Mouse (Mus musculus): ENCODE measurements around the gene Trmt10c. TPM values are rescaled to one million over a fixed set of nuclear protein-coding genes. Genes with fewer than 3 reads are reported as not detected.
A peak's percentile ranks its signal among the peaks of the same experiment; 100 is the strongest.
"Not testable (repeated sequence)": the region's sequence is repeated elsewhere in the genome, so short reads cannot be mapped to it uniquely, and the experiment has no call there.

Gene Trmt10c
- polyA plus RNA-seq, 1 experiment = 6.5 TPM

DNA sequence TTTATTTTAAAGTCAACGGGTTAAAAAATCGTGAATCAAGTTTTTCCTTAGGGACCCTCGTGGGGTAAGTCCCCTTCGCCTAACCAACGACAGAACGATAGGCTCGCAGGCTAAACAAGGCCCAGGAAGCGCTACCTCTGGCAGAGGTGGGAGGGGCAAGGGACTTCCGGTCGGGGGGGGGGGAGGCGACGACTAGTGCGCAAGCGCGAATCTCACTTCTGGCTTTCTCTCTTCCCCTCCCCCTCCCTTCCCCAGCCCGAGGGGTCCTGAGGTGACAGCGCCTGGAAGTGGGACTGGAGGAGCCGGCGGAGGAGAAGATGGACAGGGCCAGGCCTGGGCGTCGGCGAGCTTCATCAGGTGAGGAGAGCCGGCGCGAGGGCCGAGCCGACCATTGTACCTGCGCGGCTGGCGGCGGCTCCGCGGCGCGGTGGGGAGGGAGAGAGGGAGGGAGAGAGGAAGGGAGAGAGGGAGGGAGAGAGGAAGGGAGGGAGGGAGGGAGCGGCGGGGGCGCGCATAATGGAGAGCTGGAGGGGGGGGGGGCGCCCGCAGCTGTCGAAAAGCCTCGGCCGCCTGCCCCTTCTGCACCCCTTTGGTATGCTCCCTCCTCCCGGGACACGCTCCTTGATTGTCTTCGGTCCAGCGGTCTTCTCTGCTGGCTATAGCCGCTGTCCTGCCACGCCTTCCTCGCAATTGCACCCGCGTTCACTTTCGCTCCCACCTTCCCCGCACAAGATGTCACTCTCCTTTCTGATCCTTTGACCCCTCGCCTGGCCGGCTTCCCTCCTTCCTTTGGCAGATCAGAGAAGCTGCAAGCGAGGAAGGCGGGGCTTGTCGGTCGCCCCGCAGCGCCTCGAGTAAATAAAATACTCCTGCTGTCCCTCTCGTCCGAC, 37.8 kb upstream of the Trmt10c start:
- under 1% methylated on average over 47 of the region's 66 CpGs for WGBS
- DNase-seq = peak; percentile 85
- Histone ChIP-seq H3K27ac (ENCODE audit: control insufficient read depth, insufficient read depth, low read length) (peak overlapping the region; percentile 83), H3K4me3 (ENCODE audit: control insufficient read depth, insufficient read depth, low read length) (peak overlapping the region; percentile 98), H3K27me3 (ENCODE audit: control insufficient read depth, insufficient read depth, low read length) (no peaks in the 10 kb centered on the region), H3K4me1 (replicated peaks; ENCODE audit: control insufficient read depth, insufficient read depth, low read length) (peaks cover 10% of the 10 kb centered on the region), H3K36me3 (ENCODE audit: control insufficient read depth, insufficient read depth, low read length) (no peaks in the 10 kb centered on the region)
- TF ChIP-seq CTCF (IDR thresholded peaks at IDR 0.05; ENCODE audit: borderline replicate concordance, control insufficient read depth, extremely low read depth, insufficient read depth, low read length, poor library complexity) = no peak
- peak; percentile 57; the same call in 1 of the 2 replicates for TF ChIP-seq POLR2A (IDR thresholded peaks at IDR 0.05; ENCODE audit: control insufficient read depth, extremely low read depth, insufficient read depth, low read length, poor library complexity)

DNA sequence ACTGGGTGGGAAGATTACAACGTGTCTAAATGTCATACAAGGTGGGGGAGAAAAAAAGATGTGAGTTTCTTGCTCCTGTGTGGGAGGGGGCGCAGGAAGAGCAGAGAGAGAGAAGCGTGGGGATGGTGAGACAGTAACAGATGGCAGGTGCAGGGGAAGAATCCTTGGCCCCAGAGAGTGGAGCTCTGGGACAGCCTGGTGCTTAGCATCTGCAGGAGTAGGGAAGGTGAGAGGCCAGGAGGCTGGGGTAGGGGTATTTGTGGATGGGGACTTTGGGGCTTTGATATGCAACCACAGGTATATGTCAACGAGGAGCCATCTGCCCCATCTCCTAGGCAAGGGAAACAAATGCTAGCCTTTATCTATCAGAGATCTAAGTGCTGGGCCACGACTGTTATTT, 36.9 kb upstream of the Trmt10c start:
- H3K36me3 ChIP-seq (ENCODE audit: control insufficient read depth, insufficient read depth, low read length) = no peaks in the 10 kb centered on the region
- WGBS = 61% methylated on average over 5 of the region's 5 CpGs
- no peak overlapping the region for H3K4me3 ChIP-seq (ENCODE audit: control insufficient read depth, insufficient read depth, low read length)
- no peak for TF ChIP-seq POLR2A (IDR thresholded peaks at IDR 0.05; ENCODE audit: control insufficient read depth, extremely low read depth, insufficient read depth, low read length, poor library complexity)
- no peak for TF ChIP-seq CTCF (IDR thresholded peaks at IDR 0.05; ENCODE audit: borderline replicate concordance, control insufficient read depth, extremely low read depth, insufficient read depth, low read length, poor library complexity)
- peak; percentile 31 for DNase-seq
- H3K4me1 ChIP-seq (replicated peaks; ENCODE audit: control insufficient read depth, insufficient read depth, low read length) = peaks cover 10% of the 10 kb centered on the region
- H3K27me3 ChIP-seq (ENCODE audit: control insufficient read depth, insufficient read depth, low read length) = no peaks in the 10 kb centered on the region
- peak overlapping the region; percentile 28 for H3K27ac ChIP-seq (ENCODE audit: control insufficient read depth, insufficient read depth, low read length)

DNA sequence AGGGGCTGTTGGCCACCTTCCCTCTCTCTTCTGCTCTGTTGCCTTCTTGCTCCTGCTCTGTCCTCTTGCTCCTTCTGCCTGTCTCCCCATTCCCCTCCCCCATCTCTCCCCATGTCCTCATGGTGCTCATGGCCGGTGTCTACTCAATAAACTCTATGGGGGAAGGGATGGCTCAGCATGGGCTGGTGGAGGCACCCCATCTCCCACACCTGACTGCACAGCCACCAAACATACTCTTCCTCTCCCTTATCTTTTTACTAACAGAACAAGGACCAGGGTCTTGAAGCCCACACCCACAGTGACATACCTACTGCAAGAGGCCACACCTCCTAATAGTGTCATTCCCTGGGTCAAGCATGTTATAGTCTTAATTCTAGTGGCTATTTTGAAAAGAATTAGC, 36.5 kb upstream of the Trmt10c start:
- DNase-seq = no peak
- H3K4me3 ChIP-seq (ENCODE audit: control insufficient read depth, insufficient read depth, low read length) = no peak overlapping the region
- no peak for TF ChIP-seq CTCF (IDR thresholded peaks at IDR 0.05; ENCODE audit: borderline replicate concordance, control insufficient read depth, extremely low read depth, insufficient read depth, low read length, poor library complexity)
- TF ChIP-seq POLR2A (IDR thresholded peaks at IDR 0.05; ENCODE audit: control insufficient read depth, extremely low read depth, insufficient read depth, low read length, poor library complexity) = no peak
- H3K4me1 ChIP-seq (replicated peaks; ENCODE audit: control insufficient read depth, insufficient read depth, low read length) = peaks cover 10% of the 10 kb centered on the region
- H3K27ac ChIP-seq (ENCODE audit: control insufficient read depth, insufficient read depth, low read length) = no peak overlapping the region
- 95% methylated on average over 1 of the region's 1 CpGs for WGBS
- H3K27me3 ChIP-seq (ENCODE audit: control insufficient read depth, insufficient read depth, low read length) = no peaks in the 10 kb centered on the region
- H3K36me3 ChIP-seq (ENCODE audit: control insufficient read depth, insufficient read depth, low read length) = no peaks in the 10 kb centered on the region

DNA sequence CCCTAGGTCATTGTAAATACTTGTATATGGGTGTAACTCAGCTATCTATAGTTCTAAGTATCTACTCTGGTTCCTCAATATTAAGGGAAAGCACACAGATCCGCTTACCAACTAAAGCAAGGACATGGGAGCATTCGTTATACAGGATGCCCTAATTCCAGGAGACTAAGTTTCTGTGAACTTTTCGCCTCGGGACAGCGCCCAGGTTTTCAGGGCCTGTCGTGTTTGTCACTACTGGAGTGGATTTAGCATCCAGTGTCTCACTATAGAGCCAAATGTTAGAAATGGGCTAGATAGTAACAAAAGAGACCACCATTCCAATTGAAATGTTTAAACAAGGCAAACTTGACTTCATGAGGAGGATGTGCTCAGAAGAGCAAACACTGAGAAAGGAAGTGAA, 35.5 kb upstream of the Trmt10c start:
- not testable (repeated sequence) for H3K36me3 ChIP-seq (ENCODE audit: control insufficient read depth, insufficient read depth, low read length); H3K27ac ChIP-seq (ENCODE audit: control insufficient read depth, insufficient read depth, low read length); H3K4me1 ChIP-seq (replicated peaks; ENCODE audit: control insufficient read depth, insufficient read depth, low read length); DNase-seq; H3K4me3 ChIP-seq (ENCODE audit: control insufficient read depth, insufficient read depth, low read length); H3K27me3 ChIP-seq (ENCODE audit: control insufficient read depth, insufficient read depth, low read length)
- 99% methylated on average over 6 of the region's 6 CpGs for WGBS

DNA sequence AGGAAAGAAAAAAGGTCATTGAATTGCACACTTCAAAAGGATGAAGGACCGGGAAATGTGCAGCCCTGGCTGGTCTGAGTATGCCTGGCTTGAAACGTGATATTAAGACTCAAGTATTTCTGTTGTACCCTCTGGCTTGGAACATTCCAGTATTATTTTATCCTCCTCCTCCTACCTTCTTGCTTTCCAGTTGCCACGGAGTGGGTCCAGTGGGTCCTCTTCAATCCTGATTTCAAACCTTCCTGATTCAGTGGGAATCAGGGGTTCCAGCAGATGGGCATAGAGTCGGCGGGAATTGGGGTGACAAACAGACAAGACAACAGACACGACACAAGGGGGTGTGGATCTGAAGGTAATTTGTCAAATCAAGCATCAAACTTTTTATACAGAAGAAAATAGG, 34.9 kb upstream of the Trmt10c start:
- Histone ChIP-seq H3K36me3 (ENCODE audit: control insufficient read depth, insufficient read depth, low read length) (no peaks in the 10 kb centered on the region), H3K4me3 (ENCODE audit: control insufficient read depth, insufficient read depth, low read length) (no peak overlapping the region), H3K27ac (ENCODE audit: control insufficient read depth, insufficient read depth, low read length) (no peak overlapping the region), H3K4me1 (replicated peaks; ENCODE audit: control insufficient read depth, insufficient read depth, low read length) (peaks cover 10% of the 10 kb centered on the region), H3K27me3 (ENCODE audit: control insufficient read depth, insufficient read depth, low read length) (no peaks in the 10 kb centered on the region)
- TF ChIP-seq POLR2A (IDR thresholded peaks at IDR 0.05; ENCODE audit: control insufficient read depth, extremely low read depth, insufficient read depth, low read length, poor library complexity) = no peak
- TF ChIP-seq CTCF (IDR thresholded peaks at IDR 0.05; ENCODE audit: borderline replicate concordance, control insufficient read depth, extremely low read depth, insufficient read depth, low read length, poor library complexity) = no peak
- no peak for DNase-seq
- 90% methylated on average over 6 of the region's 6 CpGs for WGBS

DNA sequence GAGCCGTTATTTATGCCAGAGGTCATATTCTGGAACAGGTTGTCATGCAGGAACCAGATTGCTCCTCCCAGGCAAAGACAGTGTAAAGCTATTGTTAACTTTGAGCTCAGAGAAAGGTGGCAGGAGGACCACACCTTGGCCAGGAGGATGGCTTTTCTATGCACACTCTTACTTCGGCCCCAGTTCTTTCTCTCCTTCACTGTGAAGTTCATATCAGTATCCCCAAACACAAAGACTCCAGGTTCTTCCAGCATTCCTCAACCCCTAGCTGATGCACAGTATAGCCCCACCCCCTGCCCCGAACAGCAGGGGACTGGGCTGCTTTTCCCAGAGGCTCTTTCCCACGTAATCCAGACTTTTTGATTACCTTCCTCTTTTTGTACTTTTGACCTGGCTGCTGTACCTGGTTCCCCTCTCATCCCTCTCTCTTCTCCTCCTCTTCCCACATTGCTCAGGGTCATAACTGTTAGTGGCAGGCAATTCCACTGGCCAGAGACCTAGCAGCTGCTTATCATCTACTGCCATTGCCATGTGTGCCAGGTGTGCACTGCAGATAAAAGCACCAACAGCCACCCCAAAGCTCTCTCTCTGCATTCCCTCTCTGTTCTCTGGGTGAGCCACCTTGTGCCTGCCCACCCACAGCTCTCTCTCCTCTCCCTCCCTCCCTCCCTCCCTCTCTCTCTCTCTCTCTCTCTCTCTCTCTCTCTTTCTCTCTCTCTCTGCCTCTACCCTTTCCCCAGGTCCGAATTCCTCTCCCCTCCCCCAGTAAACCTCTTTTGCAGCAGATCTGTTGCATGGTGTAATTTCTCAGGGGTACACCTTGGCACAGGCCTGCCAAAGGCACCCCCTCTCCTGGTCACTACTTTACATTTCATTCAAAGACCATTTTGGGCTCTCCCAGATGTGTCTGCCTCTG, 34.0 kb upstream of the Trmt10c start:
- DNase-seq = no peak
- Histone ChIP-seq H3K4me1 (replicated peaks; ENCODE audit: control insufficient read depth, insufficient read depth, low read length) (peaks cover 10% of the 10 kb centered on the region), H3K36me3 (ENCODE audit: control insufficient read depth, insufficient read depth, low read length) (no peaks in the 10 kb centered on the region), H3K27me3 (ENCODE audit: control insufficient read depth, insufficient read depth, low read length) (no peaks in the 10 kb centered on the region), H3K27ac (ENCODE audit: control insufficient read depth, insufficient read depth, low read length) (no peak overlapping the region), H3K4me3 (ENCODE audit: control insufficient read depth, insufficient read depth, low read length) (no peak overlapping the region)
- WGBS = 77% methylated on average over 5 of the region's 5 CpGs
- TF ChIP-seq CTCF (IDR thresholded peaks at IDR 0.05; ENCODE audit: borderline replicate concordance, control insufficient read depth, extremely low read depth, insufficient read depth, low read length, poor library complexity) (no peak), POLR2A (IDR thresholded peaks at IDR 0.05; ENCODE audit: control insufficient read depth, extremely low read depth, insufficient read depth, low read length, poor library complexity) (no peak)
